Mouse (Mus musculus) megakaryocyte, adult 5-6 weeks (primary cell): ENCODE results near the gene Gpx7. TPM values are rescaled to one million over a fixed set of nuclear protein-coding genes. Genes with fewer than 3 reads are reported as not detected.

Experiments used
- ATAC-seq: 2 replicates; pipeline ENCODE4 v1.8.0; 2016; ENCODE audit warnings: mild to moderate bottlenecking, inconsistent platforms; ENCODE audit not compliant: poor library complexity, severe bottlenecking
- total RNA-seq, 2 experiments: library from RNA; stranded (forward) in 1 of 2; stranded (reverse) in 1 of 2; fragments of 153-499, 151-499 nt in 1 of 2; fragments of 221-1000, 200-1000 nt in 1 of 2; gene quantifications; 2 replicates each; pipeline versions ENCODE4 v1.2.3 to v1.2.4; 2015 to 2017

Gene Gpx7
- total RNA-seq (2015), result 0.38 and 3.6 TPM in 2 replicates
- total RNA-seq (2017), result 0.11 and 1.0 TPM in 2 replicates

- ATAC-seq, result no peak
Measured at GRCm38 (mm10) chr4:108406861-108407401, at the start of gene Gpx7. Gpx7 (minus strand) TSS chr4:108406961.

- no peak for ATAC-seq
Measured at GRCm38 (mm10) chr4:108456028-108456427, 49.3 kb upstream of the Gpx7 start.

GRCm38 (mm10) chr4:108448091-108448490 is 41.3 kb upstream of the Gpx7 start:
- ATAC-seq, result no peak

- no peak for ATAC-seq
Measured at GRCm38 (mm10) chr4:108438082-108438840, 31.5 kb upstream of the Gpx7 start.

- ATAC-seq, result no peak
Measured at GRCm38 (mm10) chr4:108436225-108436624, 29.5 kb upstream of the Gpx7 start.

- ATAC-seq, result no peak
Measured at GRCm38 (mm10) chr4:108435646-108436045, 28.9 kb upstream of the Gpx7 start.

- ATAC-seq, result no peak
Measured at GRCm38 (mm10) chr4:108434781-108435180, 28.0 kb upstream of the Gpx7 start.

GRCm38 (mm10) chr4:108434221-108434620 is 27.5 kb upstream of the Gpx7 start:
- ATAC-seq, result no peak

GRCm38 (mm10) chr4:108433341-108433740 is 26.6 kb upstream of the Gpx7 start:
- ATAC-seq, result no peak

GRCm38 (mm10) chr4:108431561-108431936 is 24.8 kb upstream of the Gpx7 start:
- no peak for ATAC-seq

- no peak for ATAC-seq
Measured at GRCm38 (mm10) chr4:108430656-108431560, 24.1 kb upstream of the Gpx7 start.

- peak; percentile 98 for ATAC-seq
Measured at GRCm38 (mm10) chr4:108428341-108428721, 21.6 kb upstream of the Gpx7 start.

GRCm38 (mm10) chr4:108427719-108428340 is 21.1 kb upstream of the Gpx7 start:
- ATAC-seq, result peak; percentile 41; the same call in 1 of the 2 replicates

GRCm38 (mm10) chr4:108424587-108424986 is 17.8 kb upstream of the Gpx7 start:
- ATAC-seq, result no peak

- no peak for ATAC-seq
Measured at GRCm38 (mm10) chr4:108407621-108408020, 860 bp upstream of the Gpx7 start.

- ATAC-seq, result peak; percentile 59; the same call in 1 of the 2 replicates
Measured at GRCm38 (mm10) chr4:108406138-108406860, 462 bp downstream of the Gpx7 start.

GRCm38 (mm10) chr4:108405766-108406137 is 1.0 kb downstream of the Gpx7 start:
- ATAC-seq, result no peak

GRCm38 (mm10) chr4:108403861-108404635 is 2.7 kb downstream of the Gpx7 start:
- ATAC-seq, result no peak

GRCm38 (mm10) chr4:108400395-108400794 is 6.4 kb downstream of the Gpx7 start:
- no peak for ATAC-seq

- ATAC-seq, result no peak
Measured at GRCm38 (mm10) chr4:108394236-108394635, 12.5 kb downstream of the Gpx7 start.
